Mouse (Mus musculus) left cerebral cortex, postnatal 25 days (tissue): ENCODE measurements around the gene Slc39a2. TPM values are rescaled to one million over a fixed set of nuclear protein-coding genes. Genes with fewer than 3 reads are reported as not detected.
"Not testable (repeated sequence)": the region's sequence is repeated elsewhere in the genome, so short reads cannot be mapped to it uniquely, and the experiment has no call there.

Experiments used
- DNase-seq, 2 experiments: peaks; one replicate each; pipeline ENCODE4 v3.0.0; 2022; ENCODE audit warnings: low spot score in 2 of 2, mixed read lengths in 1 of 2
- intact Hi-C: fragments of 180-260 bp; cut with DNase I; formaldehyde crosslinking; loops from one replicate; pipeline ENCODE4 v1.15.1; 2025
- total RNA-seq, 2 experiments: library from RNA; stranded (reverse); gene quantifications; 2 replicates each; pipeline ENCODE4 v1.2.3; 2021

Gene Slc39a2
- total RNA-seq, 2 experiments from 2014 or later: 4.8 to 6.6 TPM

DNA sequence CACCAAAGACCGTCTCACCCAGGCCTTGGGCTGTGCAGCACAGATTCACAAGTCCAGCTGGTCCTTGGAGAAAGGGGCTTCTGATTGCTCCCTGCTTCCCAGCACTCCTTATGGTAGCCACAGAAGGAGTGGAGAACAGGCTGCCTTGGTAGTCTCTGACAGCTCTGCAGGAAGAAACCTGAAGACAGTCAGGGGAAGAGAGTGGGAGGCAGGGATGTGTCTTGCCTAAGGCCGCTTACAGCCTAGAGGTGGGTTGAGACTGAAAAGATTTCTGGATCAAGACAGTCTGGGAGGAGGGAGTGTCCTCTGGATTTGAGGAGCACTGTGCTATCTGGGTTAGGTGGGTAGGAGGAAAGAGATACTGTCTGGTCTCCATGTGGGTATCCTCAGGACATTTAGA, 30.2 kb downstream of the Slc39a2 start:
- intact Hi-C loops: no loop called here
- no peak for DNase-seq

DNA sequence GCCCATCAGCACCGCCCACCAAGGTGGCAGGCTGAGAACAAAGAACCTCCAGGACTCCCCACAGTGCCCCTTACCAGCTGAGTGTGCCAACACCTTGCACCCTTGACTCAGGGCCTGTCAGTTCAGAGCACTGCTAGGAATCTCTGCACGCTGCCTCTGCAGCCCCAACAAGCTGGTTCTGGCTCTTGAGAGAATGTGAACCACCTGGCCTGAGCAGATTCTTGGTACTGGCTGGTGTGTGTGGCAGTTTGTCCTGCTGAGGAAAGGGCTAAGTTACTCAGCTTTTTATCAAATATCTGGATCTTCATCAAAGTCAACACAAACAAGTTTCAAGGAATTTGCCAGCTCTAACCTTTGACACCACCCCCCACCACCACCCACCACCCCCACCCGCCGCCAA, 30.8 kb downstream of the Slc39a2 start:
- intact Hi-C loops: no loop called here
- no peak for DNase-seq

DNA sequence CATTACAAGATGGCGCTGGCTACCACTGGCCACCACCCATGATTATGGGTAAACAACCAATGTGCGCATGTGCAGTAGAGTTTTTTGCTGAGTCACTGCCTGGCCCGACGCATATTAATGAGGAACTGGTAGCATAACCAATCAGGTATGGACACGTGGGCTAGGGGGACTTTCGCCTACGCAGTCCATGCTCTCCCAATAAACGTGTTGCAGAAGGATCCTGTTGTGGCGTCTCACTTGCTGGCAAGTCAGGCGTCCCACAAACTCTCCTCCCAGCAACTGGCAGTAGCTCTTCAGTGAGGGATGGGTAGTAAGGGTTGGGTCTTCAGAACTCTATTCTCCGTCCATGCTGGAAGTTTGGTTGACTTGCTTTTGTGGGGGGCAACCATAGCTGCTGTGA, 34.2 kb downstream of the Slc39a2 start:
- intact Hi-C loops, DNase-seq: not testable (repeated sequence)

DNA sequence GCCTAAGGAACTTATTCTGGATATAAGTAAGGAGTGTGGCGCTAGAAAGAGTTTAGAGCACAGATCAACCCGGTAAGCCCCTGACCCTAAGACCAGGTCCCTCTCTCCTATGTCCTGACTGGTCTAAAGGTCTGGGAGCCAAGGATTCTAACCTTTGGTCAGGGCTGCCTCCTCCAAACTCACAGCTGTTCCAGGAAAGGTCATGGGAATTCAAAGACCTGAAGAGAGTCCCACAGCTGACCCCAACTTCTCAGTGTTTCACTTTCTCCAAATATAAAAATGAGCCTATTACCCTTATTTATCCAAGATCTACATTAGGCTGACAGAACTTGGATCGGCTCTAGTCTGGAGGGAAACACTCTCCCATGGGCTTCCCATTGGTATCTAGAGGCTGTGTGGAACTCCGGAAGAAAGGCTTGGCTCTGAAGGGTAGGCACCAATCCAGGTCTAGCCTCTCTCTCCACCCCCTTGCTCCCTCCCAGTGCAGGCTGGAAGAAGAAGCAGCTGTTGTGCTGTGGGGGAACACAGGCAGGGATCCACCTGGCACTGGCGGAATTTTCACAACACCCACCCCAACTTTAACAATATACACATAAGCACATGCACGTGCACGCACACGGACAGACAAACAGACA, 36.7 kb downstream of the Slc39a2 start:
- intact Hi-C loops: loop anchor here (2.0 kb wide), 1 partner anchor 15 kb away; the partner anchor contains the start of gene Ndrg2
- DNase-seq: peak; percentile 60 to 89

DNA sequence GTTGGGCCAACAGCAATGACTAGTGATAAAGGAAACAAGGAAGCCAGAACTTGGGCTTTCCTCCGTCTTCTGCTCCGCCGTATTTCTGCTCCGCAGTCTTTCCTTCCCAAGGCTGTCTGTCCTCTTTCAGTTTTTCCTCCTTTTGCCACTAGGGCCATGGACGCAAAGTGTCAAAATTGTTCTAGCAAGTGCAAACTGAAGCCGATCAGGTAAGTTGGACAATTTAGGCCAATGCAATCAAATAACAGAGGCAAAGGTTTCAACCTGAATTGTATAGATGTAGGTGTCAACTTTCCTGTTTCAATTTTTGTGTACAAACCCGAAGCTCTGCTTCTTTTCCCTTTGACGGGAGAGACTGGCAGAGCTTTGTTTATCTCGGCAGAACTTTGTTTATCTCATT, 37.3 kb downstream of the Slc39a2 start:
- intact Hi-C loops: loop anchor here (2.0 to 5.0 kb wide), 3 partner anchors 15 to 43 kb away; partner anchors contain the start of gene Ndrg2
- no peak for DNase-seq

DNA sequence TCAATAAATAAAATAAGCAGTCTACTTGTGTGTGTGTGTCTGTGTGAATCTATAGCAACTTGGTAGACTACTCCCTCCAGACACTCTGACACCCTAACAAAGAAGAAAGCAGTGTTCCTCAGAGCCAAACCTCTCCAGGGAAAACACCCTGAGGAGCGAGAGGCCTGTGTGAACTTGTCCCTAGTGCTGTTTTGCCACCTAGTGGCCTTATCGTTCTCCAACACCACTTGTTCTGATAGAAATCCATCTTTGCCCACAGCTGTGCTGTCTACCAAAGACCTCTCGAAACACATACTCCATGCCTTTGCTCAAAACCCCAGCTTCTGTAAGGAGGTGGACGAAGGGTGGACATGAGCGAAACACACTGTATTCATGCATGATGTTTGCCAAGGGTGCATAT, 38.1 kb downstream of the Slc39a2 start:
- intact Hi-C loops: loop anchor here (2.0 to 5.0 kb wide), 2 partner anchors 28 to 44 kb away; no protein-coding TSS in a partner anchor
- peak; percentile 55 to 82 for DNase-seq

DNA sequence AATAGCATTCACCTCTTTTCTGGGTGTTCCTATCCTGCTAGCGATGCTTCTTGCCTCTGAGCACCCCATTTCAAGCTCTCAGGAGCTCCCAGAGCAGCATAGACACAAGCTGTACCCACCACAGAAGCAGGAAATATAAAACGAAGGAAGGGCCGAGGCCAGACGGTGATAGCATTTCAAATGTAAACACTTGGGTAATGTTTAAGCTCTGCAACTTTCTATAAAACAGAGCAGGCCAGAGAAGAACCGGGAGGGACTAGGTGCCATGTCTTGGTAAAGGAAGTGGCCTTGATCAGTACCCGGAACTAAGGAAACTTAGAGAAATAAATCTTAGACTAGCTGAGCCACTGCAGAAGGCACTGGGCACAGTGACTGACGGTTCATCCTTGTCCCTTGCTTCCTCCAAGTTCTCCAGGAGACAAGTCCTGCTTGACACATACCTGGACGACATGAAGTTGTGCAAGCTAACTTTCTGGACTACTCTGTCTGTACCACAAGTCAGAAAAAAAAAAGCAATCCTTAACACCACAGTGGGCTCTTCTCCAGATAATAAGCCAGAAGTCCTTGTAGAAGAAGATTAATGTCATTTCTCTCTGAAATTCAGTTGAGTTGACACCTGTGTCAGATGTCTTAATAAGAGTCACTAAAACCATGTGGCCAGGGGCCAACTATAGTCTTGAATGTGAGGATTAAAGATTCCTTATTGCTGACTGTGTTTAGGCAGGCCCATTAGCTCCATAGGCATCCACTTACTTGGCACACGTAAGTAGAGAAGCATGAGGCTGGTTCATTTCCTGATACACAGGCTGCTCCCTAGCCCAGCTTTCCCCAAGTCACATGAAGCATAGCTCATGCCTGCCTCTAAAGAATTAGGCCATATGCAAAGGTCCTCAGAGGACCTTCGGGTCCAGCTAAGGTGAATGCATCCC, 39.7 kb downstream of the Slc39a2 start:
- intact Hi-C loops: loop anchor here (5.0 kb wide), 1 partner anchor 45 kb away; no protein-coding TSS in a partner anchor
- DNase-seq: no peak

DNA sequence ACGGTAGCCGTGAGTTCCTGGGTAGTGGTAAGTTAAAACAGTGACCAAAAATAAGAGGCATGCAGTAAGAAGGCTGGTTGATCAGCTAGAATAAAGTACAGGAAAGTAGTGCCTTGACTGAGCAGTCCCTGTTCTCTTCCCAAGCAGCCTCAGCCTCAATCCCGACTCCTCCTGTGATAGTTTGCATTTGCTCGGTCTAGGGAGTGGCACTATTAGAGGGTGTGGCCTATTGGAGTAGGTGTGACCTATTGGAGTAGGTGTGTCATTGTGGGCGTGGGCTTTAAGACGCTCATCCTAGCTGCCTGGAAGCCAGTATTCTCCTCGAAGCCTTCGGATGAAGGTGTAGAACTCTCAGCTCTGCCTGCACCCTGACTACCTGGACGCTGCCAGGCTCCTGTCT, 46.3 kb downstream of the Slc39a2 start:
- intact Hi-C loops: no loop called here
- no peak for DNase-seq

DNA sequence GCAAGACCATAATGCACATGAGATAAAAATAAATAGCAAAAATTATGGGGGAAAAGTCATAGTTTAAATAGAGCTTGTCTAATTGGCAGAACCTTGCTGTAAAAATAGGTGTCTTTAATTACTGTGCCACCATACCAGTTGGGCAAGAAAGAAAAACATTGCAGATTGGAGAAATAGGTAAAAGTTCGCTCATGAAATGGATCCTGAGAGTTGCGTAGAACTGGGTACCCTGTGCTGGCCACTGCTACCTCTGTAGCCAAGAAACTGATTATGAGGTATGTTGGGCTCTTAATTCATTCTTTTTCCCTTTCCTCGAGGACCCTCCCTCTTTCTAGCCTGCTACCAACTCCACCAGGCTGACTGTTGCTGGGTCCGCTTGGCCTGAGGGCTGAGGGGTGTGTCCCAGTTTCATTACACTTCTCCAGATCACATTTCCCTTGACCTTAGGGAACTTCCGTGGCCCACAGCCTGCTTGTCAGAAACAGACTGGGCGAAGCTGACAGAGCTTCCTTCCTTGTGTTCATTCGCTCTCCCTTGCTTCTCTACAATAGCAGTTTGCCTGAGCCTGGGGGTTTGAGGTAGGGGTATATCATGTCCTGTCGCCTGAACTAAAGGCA, 48.4 kb downstream of the Slc39a2 start:
- DNase-seq: no peak
- intact Hi-C loops: no loop called here

DNA sequence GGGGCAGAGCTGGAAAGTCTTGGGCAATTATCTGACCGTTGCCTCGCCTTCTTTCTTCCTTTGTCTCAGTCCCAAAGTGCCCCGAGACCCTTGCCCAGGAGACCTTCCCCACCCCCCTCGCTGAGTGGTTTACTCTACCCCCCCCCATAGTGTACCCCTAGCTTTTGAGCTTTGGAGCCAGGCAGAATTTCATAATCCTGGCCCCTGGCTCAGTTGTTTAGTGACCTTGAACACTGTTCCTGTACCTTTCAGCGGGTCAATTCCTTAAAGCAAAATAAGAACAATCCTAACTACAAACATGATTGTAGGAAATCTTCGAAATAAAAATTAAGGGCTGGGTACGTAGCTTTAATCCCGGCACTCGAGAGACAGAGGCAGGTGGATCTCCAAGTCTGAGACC, 48.9 kb downstream of the Slc39a2 start:
- intact Hi-C loops: no loop called here
- DNase-seq: no peak

DNA sequence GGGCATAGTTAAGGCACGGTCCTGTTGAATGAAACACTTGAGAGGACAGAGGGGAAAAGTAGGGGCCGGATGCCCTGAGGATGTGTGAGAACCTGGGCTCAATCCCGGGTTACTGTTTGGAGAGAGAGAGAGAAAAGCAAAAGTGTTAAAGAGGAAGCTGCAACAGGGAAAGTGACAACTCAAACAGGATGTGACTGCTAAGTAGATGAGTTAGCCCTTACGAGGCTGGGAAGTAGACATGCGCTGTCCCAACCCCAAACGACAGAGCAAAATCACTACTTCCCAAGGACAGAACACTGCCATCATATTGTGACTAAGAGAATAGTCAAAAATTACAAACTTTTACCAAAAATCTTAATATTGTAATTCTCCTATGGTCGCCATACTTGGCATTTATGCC, 49.5 kb downstream of the Slc39a2 start:
- intact Hi-C loops: no loop called here
- DNase-seq: no peak

DNA sequence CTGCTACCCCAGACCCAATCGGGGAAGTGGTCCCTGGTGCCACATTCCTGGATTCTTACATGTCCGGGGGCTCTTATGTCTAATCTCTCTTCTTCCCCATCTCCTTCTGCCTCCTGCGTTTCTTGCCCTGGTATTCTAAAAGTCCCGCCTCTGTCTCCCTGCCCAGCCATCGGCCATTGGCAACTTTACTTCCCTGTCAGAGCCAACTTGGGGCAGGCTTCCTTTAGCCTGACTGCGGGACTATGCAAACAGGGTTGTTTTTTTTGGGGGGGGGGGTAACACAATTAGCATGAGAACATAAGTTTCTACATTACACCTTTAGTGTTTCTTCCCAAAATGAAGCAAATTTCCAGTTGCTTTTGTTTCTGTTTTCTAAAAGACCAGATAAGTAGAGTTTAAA, 50.6 kb downstream of the Slc39a2 start:
- intact Hi-C loops: no loop called here
- DNase-seq: no peak

Other genes starting within 250 kb of the Slc39a2 start
- not detected for gene Gm17079, start 197.4 kb upstream of the Slc39a2 start, total RNA-seq
- gene Gm5800, start 175.7 kb upstream of the Slc39a2 start, total RNA-seq: not detected
- not detected for gene Ang4, start 119.3 kb upstream of the Slc39a2 start, total RNA-seq
- gene AY358078, start 92.8 kb upstream of the Slc39a2 start, total RNA-seq: not detected
- not detected for gene Ear6, start 39.2 kb upstream of the Slc39a2 start, total RNA-seq
- gene Mettl17, start 8.0 kb upstream of the Slc39a2 start, total RNA-seq: 10 to 100 TPM; 26.0 to 33.8 TPM
- gene Ndrg2, start 21.3 kb downstream of the Slc39a2 start, total RNA-seq: 100 to 1,000 TPM; 694 to 748 TPM
- not detected for gene Tppp2, start 25.5 kb downstream of the Slc39a2 start, total RNA-seq
- under 1 TPM in 1 of 2 experiments, not detected in 1; 0.32 TPM for gene Rnase13, start 29.9 kb downstream of the Slc39a2 start, total RNA-seq
- gene Arhgef40, start 91.8 kb downstream of the Slc39a2 start, total RNA-seq: 10 to 100 TPM; 26.3 to 28.5 TPM
- gene Tmem253, start 122.8 kb downstream of the Slc39a2 start, total RNA-seq: under 1 TPM in 1 of 2 experiments, not detected in 1; 0.60 TPM
- gene Zfp219, start 127.8 kb downstream of the Slc39a2 start, total RNA-seq: 10 to 100 TPM; 32.0 to 36.3 TPM
- not detected for gene Olfr221, start 149.6 kb downstream of the Slc39a2 start, total RNA-seq
- 100 to 1,000 TPM; 226 to 228 TPM for gene Hnrnpc, start 211.1 kb downstream of the Slc39a2 start, total RNA-seq
- gene Rpgrip1, start 217.8 kb downstream of the Slc39a2 start, total RNA-seq: 1 to 10 TPM; 2.4 to 2.8 TPM